Mouse (Mus musculus) thymus, adult 2 months (tissue): ENCODE results near the gene Mmp19.

ENCODE experiments used
- CTCF ChIP-seq: fragments of 200-500 bp; IDR thresholded peaks from 2 replicates; pipeline ENCODE4 v1.5.1; 2012; ENCODE audit warnings: mild to moderate bottlenecking, control low read depth, low read length, moderate library complexity, borderline replicate concordance; ENCODE audit not compliant: control insufficient read depth, poor library complexity, insufficient read depth; ENCODE audit errors: extremely low read depth
- POLR2A ChIP-seq: fragments of 200-500 bp; IDR thresholded peaks from 2 replicates; pipeline ENCODE4 v1.6.1; 2012; ENCODE audit warnings: mild to moderate bottlenecking, low read length, control low read depth, moderate library complexity; ENCODE audit not compliant: control insufficient read depth, poor library complexity, insufficient read depth; ENCODE audit errors: extremely low read depth

DNA sequence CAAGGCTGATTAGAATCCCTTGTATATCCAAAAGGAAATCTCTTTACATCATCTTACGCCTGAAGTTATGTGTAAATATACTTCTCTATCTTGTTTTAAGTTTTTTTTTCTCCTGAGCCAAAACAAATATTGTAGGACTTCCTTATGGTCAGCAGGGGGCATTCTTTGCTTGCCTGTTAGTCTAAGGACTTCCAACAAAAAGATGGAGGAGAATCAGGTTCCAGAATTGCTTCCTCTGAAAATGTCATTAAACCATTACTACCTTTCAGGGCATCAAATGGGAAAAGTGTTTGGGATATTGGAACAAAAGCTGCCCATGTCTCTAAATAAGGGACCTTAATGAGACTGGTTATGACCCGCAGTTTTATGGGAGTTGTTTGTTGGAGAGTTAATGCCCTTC, 54.8 kb downstream of the Mmp19 start:
- TF ChIP-seq CTCF (no peak), POLR2A (no peak)
